Mouse (Mus musculus) hindbrain, embryonic 16.5 days (tissue): ENCODE measurements around the gene Numa1. TPM values are rescaled to one million over a fixed set of nuclear protein-coding genes. Genes with fewer than 3 reads are reported as not detected.

Experiments
- polyA plus RNA-seq: library from polyadenylated mRNA; unstranded; fragments of >200 nt; fragmentation: Nextera tagmentation; extraction: Ambion mirVana; gene quantifications from 2 replicates; pipeline ENCODE4 v1.2.1, GENCODE M21; 2015

Numa1 gene
- polyA plus RNA-seq, 1 experiment from 2014 or later: 32.7 TPM

Other genes with a start within 250 kb of the Numa1 start
- gene Phox2a, start 115.8 kb upstream of the Numa1 start, polyA plus RNA-seq: 1.1 and 1.8 TPM in 2 replicates
- gene Inppl1, start 95.9 kb upstream of the Numa1 start, polyA plus RNA-seq: 9.3 and 14.3 TPM in 2 replicates
- gene Folr2, start 76.9 kb upstream of the Numa1 start, polyA plus RNA-seq: 1.5 and 2.5 TPM in 2 replicates
- 72.2 and 72.7 TPM in 2 replicates for gene Anapc15, start 70.4 kb upstream of the Numa1 start, polyA plus RNA-seq
- gene Folr1, start 63.3 kb upstream of the Numa1 start, polyA plus RNA-seq: 60.3 and 70.1 TPM in 2 replicates
- gene Lamtor1, start 28.2 kb upstream of the Numa1 start, polyA plus RNA-seq: 159 and 164 TPM in 2 replicates
- 0.38 and 0.62 TPM in 2 replicates for gene Tomt, start 27.8 kb upstream of the Numa1 start, polyA plus RNA-seq
- 11.6 and 15.0 TPM in 2 replicates for gene Lrrc51, start 216 bp upstream of the Numa1 start, polyA plus RNA-seq
- 4.1 and 4.7 TPM in 2 replicates for gene Il18bp, start 84.6 kb downstream of the Numa1 start, polyA plus RNA-seq
- 35.0 and 35.9 TPM in 2 replicates for gene Rnf121, start 131.4 kb downstream of the Numa1 start, polyA plus RNA-seq
- gene Xndc1, start 131.4 kb downstream of the Numa1 start, polyA plus RNA-seq: 24.6 and 26.9 TPM in 2 replicates
- gene Xntrpc, start 131.6 kb downstream of the Numa1 start, polyA plus RNA-seq: 0.63 and 1.3 TPM in 2 replicates
- gene Trpc2, start 149.0 kb downstream of the Numa1 start, polyA plus RNA-seq: not detected in 2 replicates
- gene Art1, start 167.6 kb downstream of the Numa1 start, polyA plus RNA-seq: 0.19 and 1.4 TPM in 2 replicates
- gene Art5, start 175.4 kb downstream of the Numa1 start, polyA plus RNA-seq: 0.23 and 0.35 TPM in 2 replicates
- not detected in 2 replicates for gene Chrna10, start 182.7 kb downstream of the Numa1 start, polyA plus RNA-seq